Mouse (Mus musculus) natural killer cell, adult 2 months (primary cell): ENCODE results near the gene Syngr3.
"Not testable (repeated sequence)": the region's sequence is repeated elsewhere in the genome, so short reads cannot be mapped to it uniquely, and the experiment has no call there.

Experiments used
- DNase-seq, 2 experiments: peaks; one replicate each; pipeline ENCODE4 v3.0.0; 2022; ENCODE audit warnings: low spot score in 2 of 2

The Syngr3 gene

DNA sequence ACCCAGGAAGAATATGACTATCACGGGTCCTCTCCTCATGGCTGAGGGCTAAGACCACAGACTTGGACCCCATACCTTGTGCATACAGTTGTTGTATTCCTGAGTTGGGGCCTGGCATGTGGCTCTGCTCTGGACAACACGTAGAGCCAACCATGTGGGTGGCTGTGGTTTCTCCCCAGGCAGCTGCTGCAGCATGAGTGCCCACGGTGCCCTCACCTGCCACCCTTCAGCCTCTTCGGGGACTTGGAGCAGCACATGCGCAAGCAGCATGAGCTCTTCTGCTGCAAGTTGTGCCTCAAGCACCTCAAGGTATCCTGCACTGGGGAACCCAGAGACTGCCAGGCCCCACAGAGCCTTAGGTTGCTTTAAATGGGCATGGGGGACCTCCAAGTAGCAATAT is 12.9 kb downstream of the Syngr3 start:
- DNase-seq: no peak

DNA sequence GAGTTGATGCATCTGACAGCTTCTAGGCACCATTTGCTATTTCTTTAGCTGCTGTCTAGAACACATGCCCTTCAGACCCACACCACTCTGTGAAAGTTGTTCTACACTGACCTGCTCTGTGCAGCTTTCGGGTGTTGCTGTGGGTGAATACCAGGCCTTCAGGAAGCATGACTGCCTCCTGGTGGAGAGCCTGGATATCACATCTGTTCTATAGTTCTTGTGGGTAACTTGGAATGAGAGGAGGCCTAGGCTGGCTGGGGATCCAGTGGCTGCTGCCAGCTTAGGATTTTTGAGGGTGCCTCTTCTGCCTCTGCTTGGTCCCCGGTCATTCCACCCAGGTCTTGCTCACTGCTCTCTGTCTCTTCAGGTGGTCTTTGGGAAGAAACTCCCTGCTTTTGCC is 13.6 kb downstream of the Syngr3 start:
- DNase-seq: peak; percentile 66 to 75

DNA sequence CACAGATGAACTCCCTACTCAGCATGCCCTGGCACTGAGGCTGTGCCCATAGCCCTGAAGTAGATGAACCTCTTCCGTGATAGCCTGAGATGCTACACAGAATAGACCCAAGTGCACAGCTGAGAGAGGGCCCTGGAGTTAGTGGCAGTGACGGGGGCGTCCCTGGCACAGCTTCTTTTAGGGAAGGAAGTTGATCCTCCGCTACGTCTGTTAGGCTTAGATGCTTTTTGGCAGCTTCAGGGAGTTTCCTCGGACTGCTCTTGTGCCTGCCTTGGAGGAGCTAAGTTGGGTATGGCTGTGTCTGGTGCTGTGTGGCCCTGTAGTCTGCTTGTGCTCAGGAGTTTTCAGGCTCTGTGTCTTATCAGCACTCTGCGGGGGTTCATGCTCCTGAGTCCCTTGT is 15.5 kb downstream of the Syngr3 start:
- DNase-seq: no peak

DNA sequence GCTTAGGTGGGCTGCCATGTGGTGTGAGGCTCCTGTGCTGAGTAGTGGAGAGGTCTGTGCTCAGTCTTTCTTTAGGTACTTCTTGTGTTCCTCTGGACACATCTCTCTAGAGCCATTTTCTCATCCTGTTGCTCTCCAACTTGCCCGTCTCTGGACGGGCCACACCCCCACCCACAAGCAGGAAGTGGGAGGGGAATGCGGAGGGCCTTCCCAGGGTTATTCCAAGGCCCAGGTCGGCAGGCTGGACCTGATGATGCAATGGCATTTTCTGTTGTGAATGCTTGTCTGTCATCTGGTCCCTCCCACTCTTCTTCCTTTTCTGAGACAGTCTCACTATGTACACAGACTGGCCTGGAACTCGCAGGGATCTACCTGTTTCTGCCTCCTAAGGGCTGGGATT is 17.6 kb downstream of the Syngr3 start:
- no peak for DNase-seq

DNA sequence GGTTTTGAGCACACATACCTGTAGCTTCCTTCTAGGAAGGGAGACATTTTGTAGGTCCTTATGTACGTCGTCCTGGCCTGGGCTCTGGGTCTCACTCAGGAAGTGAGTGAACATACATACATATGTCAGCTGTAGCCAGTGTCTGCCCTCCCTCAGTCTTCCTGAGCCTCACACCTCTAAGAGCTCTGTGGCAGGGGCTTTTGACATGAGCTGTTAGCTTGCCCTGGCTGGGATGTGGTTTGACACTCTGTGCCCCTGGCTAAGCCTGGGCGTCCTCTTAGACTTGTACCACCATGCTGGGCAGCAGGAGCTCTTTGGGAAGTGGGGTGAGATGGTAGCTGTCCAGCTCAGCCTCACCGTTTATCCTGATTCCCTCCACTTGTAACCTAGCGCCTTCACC is 18.4 kb downstream of the Syngr3 start:
- DNase-seq: peak; percentile 49 to 72

DNA sequence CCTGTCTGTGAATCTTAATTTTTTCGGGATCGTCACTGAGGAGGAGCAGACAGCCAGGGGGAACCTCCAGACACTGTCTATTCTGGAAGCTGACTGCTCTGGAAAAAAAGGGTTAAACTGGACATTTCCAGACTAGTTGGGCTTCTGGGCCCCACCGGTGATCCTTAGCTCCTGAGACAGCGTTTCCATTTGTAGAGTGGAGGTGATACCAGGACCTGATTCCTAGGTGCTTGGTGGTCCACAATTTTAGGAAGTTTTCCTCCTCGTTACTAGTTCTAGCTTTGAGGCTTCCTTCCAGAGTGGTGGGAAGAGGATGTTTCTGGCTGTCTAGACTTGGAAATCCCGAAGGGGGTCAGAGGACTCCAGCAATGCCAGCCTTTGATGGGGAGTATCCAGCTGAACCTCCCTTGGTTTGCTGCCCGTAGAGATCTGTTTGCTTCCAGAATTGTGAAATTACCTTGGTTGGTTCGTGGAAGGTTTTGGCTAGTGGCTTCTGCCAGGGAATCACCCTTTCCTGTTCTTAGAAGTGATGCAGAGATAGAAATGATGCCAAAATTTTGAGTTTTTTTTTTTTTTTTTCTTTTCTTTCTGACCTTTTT is 19.4 kb downstream of the Syngr3 start:
- no peak for DNase-seq

DNA sequence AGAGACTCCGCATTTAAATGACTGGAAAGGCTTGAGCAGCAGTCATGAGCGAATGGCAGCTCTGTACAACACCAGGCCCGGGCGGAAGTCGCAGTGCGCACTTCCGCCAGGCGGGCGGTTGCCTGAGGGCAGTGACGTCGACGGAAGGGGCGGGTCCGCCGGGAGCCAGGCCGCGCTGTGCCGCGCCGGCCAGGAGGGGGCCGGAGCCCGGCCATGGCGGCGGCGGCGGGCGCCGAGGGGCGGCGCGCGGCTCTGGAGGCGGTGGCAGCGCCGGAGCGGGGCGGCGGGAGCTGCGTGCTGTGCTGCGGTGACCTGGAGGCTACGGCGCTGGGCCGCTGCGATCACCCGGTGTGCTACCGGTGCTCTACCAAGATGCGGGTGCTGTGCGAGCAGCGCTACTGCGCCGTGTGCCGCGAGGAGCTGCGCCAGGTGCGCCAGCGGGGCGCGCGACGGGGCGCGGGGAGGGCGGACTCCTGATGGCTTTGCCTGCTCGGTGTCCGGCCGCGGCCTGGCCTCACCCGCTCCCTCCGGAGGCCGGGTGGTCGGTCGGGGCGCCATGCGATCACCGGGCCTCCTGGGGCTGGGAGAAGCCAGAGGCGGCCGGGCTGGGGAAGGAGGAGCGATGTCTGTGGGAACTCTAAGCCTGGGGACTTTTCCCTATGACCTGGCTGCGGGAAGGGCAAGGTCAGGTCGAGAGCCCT is 20.1 kb downstream of the Syngr3 start, which contains the start of gene Zfp598:
Gene Zfp598, plus strand, starts transcription at position 143 of the 701 bp plus-strand sequence.
- peak; percentile 91 to 93 for DNase-seq

DNA sequence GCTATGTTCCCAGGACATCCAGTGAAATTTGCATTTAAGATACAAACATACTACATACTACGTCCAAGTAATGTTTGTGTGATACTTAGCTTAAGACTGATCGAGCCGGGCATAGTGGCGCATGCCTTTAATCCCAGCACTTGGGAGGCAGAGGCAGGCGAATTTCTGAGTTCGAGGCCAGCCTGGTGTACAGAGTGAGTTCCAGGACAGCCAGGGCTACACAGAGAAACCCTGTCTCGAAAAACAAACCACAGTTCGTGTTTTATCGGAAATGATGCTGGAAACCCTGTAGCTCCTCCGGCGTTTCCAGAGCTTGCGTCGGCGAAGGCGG is 20.6 kb downstream of the Syngr3 start:
- not testable (repeated sequence) for DNase-seq

DNA sequence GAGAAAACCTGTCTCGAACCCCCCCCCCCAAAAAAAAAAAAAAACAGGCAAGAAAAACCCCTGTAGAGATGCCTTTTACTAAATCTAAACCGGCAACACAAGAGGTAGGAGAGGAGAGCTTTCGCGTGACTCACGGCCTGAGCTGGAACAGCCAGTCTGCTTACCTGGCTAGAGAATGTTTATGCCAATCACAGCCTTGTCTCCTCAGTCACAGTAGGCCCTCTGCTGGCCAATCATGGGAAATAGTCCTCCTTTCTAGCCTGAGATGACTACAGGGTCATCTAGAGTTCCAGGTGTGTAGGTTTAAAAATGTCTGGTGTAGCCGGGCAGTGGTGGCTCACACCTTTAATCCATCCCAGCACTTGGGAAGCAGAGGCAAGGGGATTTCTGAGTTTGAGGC is 22.3 kb downstream of the Syngr3 start:
- DNase-seq: peak; percentile 62 to 70

DNA sequence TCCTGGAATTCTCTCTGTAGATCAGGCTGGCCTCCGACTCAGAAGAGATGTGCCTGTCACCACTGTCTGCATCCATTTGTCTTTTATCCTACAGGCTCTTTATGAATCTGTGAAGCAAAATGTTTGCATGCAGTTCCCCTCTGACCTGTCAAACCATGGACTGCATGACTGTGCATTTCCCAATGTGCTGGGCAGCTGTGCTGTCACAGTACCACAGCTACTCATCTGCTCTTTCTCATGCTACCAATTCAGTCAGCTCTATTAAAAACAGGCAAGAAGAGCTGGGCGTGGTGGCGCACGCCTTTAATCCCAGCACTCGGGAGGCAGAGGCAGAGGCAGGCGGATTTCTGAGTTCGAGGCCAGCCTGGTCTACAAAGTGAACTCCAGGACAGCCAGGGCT is 22.7 kb downstream of the Syngr3 start:
- DNase-seq: not testable (repeated sequence)

DNA sequence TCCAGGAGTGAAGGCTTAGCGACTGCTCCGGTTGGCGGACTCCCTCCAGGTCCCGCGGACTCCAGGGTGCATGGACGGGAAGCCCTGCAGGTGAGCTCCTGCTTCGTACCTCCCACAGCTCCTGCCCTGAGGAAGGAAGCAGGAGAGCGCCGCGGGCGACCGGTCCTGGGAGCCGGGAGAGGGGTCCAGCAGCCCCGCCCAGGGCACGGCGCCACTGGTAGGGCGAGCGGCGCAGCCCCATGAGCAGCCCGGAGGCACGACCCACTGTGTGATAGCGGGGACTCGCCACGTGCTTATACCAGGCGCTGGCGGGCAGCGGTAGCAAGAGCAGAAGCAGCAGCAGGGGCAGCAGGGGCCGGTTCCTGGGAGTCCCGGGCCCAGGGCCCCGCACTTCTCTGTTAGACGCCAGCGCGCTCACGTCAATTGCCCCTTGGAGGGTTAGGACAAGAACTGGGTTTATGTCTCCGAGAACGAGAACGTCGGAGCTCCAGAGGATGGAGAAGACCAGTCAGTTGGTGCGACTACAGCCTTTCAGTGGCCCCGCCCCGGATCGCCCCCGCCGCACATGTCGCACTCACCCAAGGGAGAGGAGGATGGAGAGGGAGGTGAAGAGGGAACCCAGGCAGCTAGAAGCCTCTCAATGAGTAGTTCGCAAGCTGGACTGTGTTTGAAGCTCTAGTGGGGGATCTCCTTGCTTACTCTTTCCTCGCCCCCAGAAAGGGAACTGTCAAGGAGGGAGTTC is 31.6 kb downstream of the Syngr3 start, which contains the start of gene Npw:
Gene Npw, minus strand, starts transcription at position 441 of the 742 bp plus-strand sequence.
- peak in 1 of 2 experiments; percentile 18 for DNase-seq

DNA sequence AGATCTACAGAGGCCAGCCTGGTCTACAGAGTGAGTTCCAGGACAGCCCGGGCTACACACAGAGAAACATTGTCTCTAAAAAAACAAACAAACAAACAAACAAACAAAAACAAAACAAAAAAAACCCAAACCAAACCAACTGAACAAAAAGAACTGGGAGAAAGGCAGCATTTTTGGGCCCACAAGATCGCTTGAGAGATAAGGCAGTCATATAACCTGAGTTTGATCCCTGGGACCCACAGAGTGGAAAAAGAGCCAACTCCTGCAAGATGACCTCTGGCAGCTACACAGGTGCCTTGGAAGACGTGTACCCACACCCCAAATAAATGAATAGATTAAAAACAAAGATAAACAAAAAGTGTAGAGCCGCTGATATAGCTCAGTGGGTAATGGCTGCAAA is 34.8 kb downstream of the Syngr3 start:
- DNase-seq: no peak

DNA sequence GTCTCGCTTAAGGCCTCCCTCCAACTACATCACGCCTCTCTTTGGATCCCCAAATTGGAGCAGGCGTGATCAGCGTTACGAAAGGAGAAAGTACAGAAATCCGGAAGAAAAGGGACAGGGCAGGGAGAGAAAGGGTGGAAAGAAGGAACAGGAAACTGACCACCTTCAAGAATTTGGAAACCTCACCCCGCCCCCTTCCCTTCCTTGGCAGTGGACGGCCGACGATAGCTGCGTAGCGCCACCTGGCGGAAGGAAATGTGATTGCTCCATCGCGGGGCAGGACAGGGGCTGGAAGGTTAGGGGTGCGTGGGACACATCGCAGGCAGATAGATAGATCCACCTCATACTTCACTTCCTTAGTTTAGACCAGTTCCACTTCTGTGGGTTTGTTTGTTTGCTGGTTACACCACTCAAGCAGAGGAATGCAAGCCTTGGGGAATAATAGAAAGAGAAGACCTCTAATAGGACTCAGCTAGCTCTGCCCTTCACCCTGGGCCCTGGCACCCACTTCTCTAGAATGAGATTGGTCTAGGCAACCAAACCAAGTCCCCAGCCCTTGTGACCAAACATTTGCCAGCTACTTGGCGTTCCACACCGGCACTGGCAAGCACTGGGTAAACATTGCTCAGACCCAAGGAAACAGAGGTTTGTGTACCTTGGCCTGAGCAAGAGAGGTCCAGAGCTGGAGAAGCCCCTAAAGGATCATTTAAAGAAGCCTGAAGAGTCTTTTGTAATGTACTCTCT is 35.6 kb downstream of the Syngr3 start:
- peak; percentile 63 to 73 for DNase-seq

DNA sequence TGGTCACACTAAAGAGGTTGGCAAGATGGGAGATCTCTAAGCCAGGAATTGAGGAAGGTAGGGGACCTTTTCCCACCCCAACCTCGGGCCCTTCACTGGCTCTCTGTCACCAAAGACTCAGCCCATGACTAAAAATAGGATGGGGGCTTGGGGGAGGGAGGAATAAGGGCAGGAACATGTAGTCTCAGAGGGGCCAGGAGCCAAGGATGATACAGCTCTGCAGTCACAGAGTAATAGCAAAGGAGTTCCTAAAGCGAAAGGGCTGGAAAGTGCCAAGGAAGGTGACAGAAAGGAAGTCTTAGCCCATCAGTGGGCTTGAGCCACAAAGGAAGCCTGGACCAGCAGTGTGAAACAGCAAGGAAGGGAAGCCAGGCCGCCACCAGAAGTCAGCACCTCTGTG is 37.9 kb downstream of the Syngr3 start:
- DNase-seq: no peak

DNA sequence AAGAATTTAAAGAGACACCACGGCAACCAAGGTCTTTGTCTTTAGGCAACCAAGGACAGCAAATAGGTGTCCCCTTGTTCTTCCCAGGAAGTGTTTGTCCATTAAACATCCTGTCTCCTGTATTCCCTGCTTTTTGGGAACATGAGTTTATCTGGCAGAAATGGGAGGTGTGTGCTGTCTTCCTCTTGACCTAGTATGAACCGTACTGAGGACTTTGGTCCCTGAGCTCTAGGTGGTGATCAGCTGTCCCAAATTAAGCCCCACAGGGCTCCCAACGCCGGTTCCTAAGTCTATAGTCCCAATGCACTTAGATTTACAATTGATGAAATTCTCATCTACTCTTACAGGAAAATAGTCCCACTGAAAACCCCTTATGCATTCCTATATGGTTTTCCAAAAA is 39.0 kb downstream of the Syngr3 start:
- no peak for DNase-seq

DNA sequence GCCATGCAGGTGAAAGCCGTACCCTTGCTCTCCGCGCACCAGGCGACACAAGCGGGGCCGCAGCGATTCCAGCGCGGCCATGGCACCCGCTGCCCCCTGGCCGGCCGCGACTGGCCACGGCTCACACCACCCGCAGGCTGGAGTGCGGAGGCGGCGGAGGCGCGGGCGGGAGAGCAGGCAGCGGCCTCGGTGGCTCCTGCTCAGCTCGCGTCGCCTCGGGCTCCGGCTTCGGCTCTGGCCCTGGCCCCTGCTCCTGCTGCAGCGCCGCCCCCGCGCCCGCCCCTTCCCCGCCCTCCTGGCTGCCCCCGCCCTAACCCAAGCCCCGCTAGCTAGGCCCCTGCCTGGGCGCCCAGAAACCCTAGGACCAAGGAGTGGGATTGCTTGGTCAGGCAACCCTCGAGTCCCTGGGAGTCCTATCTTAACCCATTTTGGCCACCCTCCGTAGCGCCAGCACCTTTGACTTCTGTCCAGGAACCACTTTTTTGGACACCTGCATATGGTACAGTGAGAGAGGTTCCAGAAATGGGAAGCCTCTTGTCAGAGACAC is 39.6 kb downstream of the Syngr3 start, which contains the start of gene Slc9a3r2:
Gene Slc9a3r2, minus strand, starts transcription at position 258 of the 547 bp plus-strand sequence.
- DNase-seq: no peak

DNA sequence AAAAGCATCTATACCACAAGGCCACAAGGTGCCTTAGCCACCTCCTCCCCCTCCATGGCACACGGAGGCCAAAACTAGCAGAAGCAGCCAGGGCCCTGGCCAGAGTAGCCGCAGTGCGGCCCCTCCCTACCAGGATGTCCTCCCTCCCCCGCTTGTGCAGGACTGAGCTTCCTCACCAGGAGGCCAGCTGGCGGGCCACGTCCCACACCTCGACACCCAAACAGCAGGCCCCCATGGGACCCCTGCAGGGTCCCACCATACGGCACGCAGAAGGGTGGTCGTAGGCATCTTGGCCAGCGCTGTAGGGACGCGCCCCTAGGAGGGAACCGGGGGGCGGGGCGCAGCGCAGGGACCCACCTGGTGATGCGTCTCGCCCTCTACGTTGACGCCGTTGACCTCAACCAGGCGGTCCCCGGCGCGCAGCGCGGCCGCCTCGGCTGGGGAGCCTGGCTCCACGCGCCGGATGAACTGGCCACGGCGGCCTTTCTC is 40.1 kb downstream of the Syngr3 start:
- peak; percentile 18 to 31 for DNase-seq

DNA sequence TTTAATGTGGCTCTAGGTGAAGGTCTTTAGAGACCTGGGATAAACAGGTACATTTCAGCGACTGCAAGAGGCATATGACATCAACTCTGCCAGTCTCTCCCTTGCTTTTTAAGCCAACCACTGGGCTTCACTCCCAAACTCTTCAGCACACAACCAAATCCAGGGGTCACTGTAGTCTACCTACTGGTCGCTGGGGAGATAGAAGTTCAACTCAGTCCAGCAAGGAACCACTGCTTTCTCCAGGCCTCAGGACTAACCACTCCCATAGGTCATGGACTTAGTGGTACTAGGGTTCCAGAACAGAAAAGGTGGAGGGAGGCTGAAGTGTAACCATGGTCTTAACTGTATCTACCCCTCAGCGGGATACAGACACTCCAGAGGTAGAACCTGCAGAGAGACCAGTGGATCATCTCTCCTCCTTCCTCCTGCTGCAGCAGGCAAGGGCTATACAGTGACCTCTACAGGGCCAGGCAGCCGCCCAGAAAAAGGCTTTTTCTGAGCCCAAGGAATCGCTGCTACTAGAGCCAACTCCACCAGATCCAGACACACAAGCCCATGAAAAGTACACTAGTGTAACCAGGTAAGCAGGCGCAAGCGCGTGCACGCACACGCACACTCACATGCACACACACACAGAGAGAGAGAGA is 40.9 kb downstream of the Syngr3 start:
- DNase-seq: no peak

DNA sequence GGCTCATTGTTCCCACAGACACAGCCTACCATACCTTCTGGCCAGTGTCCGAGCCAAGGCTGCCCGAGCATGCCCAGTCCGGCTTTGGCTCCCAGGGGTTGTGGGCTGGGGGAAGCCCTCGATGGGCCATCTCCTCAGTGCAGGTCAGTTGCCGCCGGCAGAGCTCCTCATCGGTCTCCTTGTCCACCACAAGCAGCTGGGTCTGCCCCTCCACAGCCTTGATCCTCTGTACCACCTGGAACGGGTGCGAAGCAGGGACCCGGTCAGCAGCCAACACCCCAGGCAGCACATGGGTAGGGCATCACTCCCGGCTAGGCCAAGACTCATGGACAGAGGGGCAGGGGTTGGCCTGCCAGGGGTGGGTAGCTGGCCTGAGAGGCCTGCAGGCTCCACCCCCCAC is 42.3 kb downstream of the Syngr3 start:
- no peak for DNase-seq

DNA sequence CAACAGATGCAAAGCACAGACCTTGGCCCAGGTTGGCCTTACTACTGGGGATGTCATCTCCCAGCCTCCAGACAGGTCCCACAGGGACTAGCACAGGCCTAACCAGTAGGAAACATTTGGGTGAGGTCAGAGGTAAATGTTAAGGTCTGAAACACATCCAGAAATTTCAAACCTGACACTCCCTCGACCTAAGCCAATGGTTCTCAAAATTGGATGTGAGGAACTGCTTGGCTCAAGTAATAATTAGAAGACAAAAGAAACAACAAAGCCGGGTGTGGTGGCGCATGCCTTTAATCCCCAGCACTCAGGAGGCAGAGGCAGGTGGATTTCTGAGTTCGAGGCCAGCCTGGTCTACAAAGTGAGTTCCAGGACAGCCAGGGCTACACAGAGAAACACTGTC is 43.4 kb downstream of the Syngr3 start:
- DNase-seq: no peak

DNA sequence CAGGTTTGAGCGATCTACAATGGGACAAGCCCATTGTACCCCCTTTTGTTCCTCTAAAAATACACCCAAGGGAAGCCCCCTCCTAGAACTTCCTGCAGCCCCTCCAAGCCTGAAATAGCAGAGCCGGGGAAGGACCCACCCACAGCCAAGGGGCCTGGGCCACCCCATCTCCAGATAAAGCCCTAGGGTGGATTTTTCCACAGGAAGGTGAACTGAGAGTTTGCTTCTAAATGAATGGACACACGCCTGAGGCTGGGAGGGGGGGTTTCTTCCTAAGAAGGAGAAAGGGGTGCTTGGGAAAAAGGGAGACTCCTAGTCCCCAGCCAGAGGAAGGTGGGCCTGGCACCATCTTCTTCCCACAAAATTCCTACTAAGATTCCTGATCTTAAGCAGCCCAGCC is 43.8 kb downstream of the Syngr3 start:
- no peak for DNase-seq
